Mouse (Mus musculus): Measurements from ENCODE around the gene Slc25a18.

- TF ChIP-seq GATA1 (IDR thresholded peaks at IDR 0.05; ENCODE audit: low read length) = no peak
- TF ChIP-seq TAL1 (IDR thresholded peaks at IDR 0.05; ENCODE audit: low read length) = no peak
These were observed 19.6 kb downstream of the Slc25a18 start for GRCm38 (mm10) chr6:120792947-120793346.

Data from erythroblast, embryonic 14.5 days (primary cell).